Mouse (Mus musculus) 3T3-L1 (cell line): ENCODE measurements around the gene Erich3.

Source experiments
- DNase-seq: peaks from one replicate; pipeline ENCODE4 v3.0.0-alpha.2; 2015; ENCODE audit warnings: low read depth, low spot score

Erich3 gene

GRCm38 (mm10) chr3:154766321-154766720, 102.7 kb downstream of the Erich3 start:
- no peak for DNase-seq

DNA sequence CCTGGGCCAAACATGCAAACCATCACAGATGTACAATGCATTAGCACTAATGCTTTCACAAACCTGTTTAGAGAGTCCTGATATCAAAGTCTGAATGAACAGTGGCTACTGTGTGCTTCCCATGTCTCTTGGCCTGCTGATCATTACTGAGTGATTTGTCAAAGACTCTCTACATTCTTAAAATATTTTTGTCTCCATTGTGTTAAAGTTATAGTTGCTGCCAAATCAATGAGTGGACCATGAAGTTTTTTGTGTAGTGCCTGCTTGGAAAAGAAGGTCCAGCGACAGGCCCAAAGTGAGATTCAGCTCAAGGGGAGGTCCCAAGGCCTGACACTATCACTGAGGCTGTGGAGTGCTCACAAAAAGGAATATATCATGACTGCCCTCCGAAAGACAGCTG, 108.0 kb downstream of the Erich3 start:
- DNase-seq: no peak

DNA sequence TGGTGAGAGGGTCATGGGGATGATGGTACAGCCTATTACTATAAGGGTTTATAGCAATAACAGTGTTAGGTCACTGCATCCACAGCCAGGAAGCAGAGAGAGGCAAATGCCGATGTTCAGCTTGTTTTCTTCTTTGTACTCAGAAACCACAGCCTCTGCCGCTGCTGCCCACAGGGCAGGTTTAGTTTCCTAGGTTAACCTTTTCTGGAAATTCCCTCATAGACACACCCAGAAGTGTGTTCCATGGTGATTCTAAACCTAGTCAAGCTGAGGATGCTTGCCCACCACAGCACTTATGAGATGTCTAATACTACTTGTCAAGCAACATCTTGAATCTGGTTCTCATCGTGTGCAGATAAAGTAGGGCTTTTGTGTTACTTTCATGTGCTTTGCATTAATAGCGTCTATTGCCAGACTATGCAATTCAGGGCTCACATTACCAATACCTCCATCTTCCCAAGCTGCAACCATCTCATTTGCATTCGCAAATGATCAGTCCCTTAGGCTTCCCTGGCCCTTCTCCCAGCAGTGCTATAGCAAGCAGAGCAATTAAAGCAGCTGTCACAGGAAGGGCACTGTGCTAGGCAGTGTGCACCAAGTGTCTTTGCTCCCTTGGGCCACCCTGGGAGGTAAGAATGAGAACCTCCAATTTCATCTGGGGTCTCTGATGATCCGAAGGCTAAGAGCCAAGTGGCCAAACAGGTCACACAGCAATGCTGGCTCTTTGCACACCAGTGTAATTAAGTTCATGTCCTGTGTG, 115.4 kb downstream of the Erich3 start:
- no peak for DNase-seq

DNA sequence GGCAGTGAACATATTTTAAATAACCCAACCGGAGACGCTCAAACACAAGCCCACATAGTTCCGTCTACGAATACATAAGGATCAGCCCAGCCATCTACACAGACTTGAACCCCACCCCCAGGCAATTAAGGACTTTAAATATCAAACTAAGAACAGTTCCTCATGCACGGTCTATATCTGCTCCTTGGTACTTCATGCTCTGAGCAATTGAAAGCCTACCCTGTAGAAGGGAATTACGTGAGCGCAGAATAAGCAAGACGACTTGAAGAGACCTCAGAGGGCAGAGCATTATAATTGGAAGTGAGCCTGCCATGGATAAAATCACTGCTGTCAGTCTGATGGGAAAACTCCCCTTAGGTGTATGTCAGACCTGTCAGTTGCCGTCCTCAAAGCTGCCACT, 122.7 kb downstream of the Erich3 start:
- DNase-seq: no peak

GRCm38 (mm10) chr3:154787611-154788010, 124.0 kb downstream of the Erich3 start:
- DNase-seq: no peak

- DNase-seq: no peak
Observed at GRCm38 (mm10) chr3:154793571-154793970, 129.9 kb downstream of the Erich3 start.

- peak; percentile 47 for DNase-seq
Observed at GRCm38 (mm10) chr3:154798806-154799205, 135.1 kb downstream of the Erich3 start.

- DNase-seq: no peak
Observed at GRCm38 (mm10) chr3:154800454-154800853, 136.8 kb downstream of the Erich3 start.

DNA sequence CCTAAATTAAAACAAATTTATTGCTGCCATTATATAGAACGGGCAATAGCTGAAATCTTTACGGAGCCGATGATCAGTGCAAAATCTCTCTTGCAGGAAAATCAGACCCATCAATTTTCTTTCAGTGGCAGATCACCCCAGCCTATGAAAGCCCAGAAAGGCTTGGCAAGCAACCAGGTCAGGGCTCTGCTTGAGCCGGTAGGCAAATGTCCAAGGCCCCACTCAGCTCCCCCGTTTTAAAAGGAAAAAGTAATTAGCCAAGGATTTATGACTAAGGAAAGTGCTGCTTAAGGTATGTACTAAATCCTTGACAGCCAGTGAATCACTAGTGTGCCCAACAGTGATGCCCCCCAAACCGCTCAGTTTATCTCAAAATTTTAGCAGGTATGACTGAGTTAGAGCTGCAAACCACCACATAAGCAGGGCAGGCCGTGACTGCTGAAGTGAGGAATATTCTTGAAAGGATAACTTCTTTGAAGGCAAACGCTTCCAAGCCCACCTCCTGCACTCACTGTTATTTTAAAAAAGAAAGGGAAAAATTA, 137.3 kb downstream of the Erich3 start:
- DNase-seq: no peak

GRCm38 (mm10) chr3:154806626-154807025, 143.0 kb downstream of the Erich3 start:
- DNase-seq: no peak

DNA sequence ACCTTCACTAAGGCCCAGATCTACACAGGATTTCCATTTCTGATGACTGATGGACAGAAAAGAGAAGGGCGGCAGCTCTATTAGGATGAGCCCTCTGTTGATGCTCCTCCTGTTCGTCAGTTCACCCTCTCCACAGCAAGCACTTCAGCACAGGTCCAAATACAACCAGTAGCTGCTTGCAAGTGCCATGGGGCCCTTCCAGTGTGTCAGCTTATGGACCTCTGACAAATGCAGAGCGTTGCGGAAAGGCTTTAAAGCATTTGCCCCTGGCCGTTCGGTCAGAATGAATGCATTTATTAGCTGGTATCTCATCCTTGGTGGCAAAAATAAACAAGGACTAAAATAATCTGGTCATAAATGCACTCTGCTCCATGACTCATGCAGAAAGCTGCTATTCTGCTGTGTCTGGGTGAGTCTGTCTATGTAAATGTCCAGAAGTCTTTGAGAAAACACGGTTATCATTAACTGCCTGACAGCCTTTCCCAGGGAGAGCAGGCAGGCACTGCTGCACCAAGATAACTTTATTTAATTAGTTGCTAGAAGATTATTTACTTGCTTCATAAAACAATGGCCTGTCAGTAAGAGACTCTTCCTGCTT, 146.7 kb downstream of the Erich3 start:
- DNase-seq: peak; percentile 32

- DNase-seq: no peak
Observed at GRCm38 (mm10) chr3:154811281-154811680, 147.6 kb downstream of the Erich3 start.

DNA sequence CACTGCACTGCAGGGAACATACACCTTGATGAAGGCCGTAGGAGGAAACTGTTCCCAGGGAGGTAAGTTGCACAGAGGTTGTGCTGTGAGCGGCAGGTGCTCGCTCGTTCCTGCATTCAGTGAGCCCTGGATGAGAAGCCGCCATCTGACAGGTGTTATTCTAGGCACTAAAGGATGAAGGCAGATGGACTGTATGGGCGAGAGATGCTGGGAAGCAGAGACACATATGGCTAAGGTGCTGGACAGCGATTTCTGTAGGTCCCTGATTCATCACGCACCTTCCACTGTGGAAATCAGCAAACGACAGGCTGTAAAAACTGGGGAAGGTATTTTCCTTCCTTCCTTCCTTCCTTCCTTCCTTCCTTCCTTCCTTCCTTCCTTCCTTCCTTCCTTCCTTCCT, 148.2 kb downstream of the Erich3 start:
- no peak for DNase-seq

DNA sequence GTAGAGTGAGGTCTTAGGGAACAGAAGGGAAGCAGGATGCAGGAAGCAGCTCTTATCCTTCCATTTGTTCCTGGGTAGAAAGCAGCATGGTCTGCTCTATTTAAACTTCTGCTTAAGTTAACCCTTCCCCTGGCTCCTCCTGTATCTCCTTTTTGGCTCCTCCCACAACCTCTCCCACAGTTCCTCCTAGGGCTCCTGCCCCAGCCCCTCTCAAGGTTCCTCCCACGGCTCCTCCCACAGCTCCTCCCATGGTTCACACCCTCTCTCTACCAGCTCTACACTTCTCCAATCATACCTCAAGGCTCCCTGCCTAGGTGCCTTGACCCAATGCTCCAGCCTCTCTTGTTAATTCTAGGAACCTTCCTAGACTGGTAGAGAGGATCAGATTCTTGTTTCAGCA, 149.2 kb downstream of the Erich3 start:
- DNase-seq: no peak

DNA sequence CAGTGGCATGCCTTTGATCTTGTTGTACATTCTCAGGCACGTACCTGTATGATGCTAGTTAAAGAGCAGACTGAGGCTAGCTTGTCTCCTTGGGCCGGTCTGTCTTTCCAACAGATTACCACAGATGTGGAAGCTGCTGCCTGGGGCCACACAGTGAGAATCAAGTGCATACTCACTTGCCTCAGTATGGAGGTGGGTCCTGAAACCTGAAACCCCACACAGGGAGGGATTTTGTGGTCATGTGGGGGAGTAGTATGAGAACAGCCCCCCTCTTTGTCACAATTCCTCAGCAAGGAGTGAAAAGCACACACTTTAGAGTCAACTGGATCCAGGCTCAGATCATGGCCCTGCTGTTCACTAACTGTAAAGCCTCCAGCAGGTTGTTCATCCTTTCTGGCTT, 151.9 kb downstream of the Erich3 start:
- no peak for DNase-seq

- DNase-seq: no peak
Observed at GRCm38 (mm10) chr3:154816231-154816630, 152.6 kb downstream of the Erich3 start.

GRCm38 (mm10) chr3:154816801-154817625, 153.4 kb downstream of the Erich3 start:
- peak; percentile 20 for DNase-seq
